30 mouse cellular contexts compared by ENCODE assay signal in genomic region chr7:19688101-19688500, GRCm38 (mm10). TPM values are rescaled to one million over a fixed set of nuclear protein-coding genes. Genes with fewer than 3 reads are reported as not detected.
DNase-seq lines count a peak whose midpoint lies in the region; ATAC-seq and TF ChIP-seq lines count a peak whose summit lies in the region.
"Had no signal": no experiment of that assay in that cellular context is flagged by ENCODE, and none has a peak within 500 bp of the region (broad histone marks: within the 10 kb centered on the region; RNA-seq: fewer than 3 reads in every experiment).

No protein-coding gene starts in this region.

- 33% methylated on average over 10 of the region's 10 CpGs for WGBS in liver, adult 2 months
- WGBS in liver, embryonic 11.5 days = 95% methylated on average over 10 of the region's 10 CpGs
- 93% methylated on average over 10 of the region's 10 CpGs for WGBS in liver, postnatal 0 days (ENCODE audit: insufficient replicate concordance)

- no peak overlapping the region for H3K4me3 ChIP-seq in liver, adult 2 months (ENCODE audit: insufficient read depth, low read depth, low read length)
- H3K4me3 ChIP-seq in liver, embryonic 11.5 days (ENCODE audit: low read depth, low read length) = no peak overlapping the region
- no peak overlapping the region for H3K4me3 ChIP-seq in liver, postnatal 0 days (ENCODE audit: low read depth, low read length)
- no peak overlapping the region for H3K4me3 ChIP-seq in ES-Bruce4 (ENCODE audit: low read depth, low read length)
- H3K4me3 ChIP-seq: embryonic facial prominence, embryonic 13.5 days; embryonic facial prominence, embryonic 15.5 days; erythroblast, embryonic 14.5 days; forebrain, embryonic 10.5 days; forebrain, embryonic 12.5 days had no signal

- H3K4me2 ChIP-seq in liver, embryonic 11.5 days = no peak overlapping the region
- no peak overlapping the region for H3K4me2 ChIP-seq in liver, postnatal 0 days (ENCODE audit: low read depth, low read length)
- H3K4me2 ChIP-seq: embryonic facial prominence, embryonic 13.5 days; embryonic facial prominence, embryonic 15.5 days; forebrain, embryonic 12.5 days had no signal

- 0 out of 2 replicates have a peak, but pooled peaks have one; percentile 1 for TF ChIP-seq CTCF in liver, adult 2 months (IDR thresholded peaks at IDR 0.05; ENCODE audit: low read depth, low read length)
- no peak for TF ChIP-seq CTCF in liver, postnatal 0 days (IDR thresholded peaks at IDR 0.05; ENCODE audit: low read depth)
- TF ChIP-seq CTCF in ES-Bruce4 (IDR thresholded peaks at IDR 0.05; ENCODE audit: low read depth, low read length) = no peak

- no peaks in the 10 kb centered on the region for H3K9me3 ChIP-seq in liver, embryonic 11.5 days (ENCODE audit: control insufficient read depth, low read length)
- H3K9me3 ChIP-seq in liver, postnatal 0 days (ENCODE audit: low read length) = no peaks in the 10 kb centered on the region
- H3K9me3 ChIP-seq in ES-Bruce4 (replicated peaks; ENCODE audit: control insufficient read depth, insufficient read depth, low read length, poor library complexity, severe bottlenecking) = no peaks in the 10 kb centered on the region
- H3K9me3 ChIP-seq: embryonic facial prominence, embryonic 13.5 days; embryonic facial prominence, embryonic 15.5 days; forebrain, embryonic 10.5 days; forebrain, embryonic 12.5 days had no signal

- H3K79me2 ChIP-seq in liver, adult 2 months (ENCODE audit: control insufficient read depth, insufficient read depth, low read length) = no peaks in the 10 kb centered on the region

- no peak for TF ChIP-seq EP300 in liver, postnatal 0 days (IDR thresholded peaks at IDR 0.05; ENCODE audit: low read depth)
- TF ChIP-seq EP300 in ES-Bruce4 (IDR thresholded peaks at IDR 0.05; ENCODE audit: insufficient read depth, low read depth, low read length) = no peak

- no peak for ATAC-seq in liver, embryonic 11.5 days (replicated peaks; ENCODE audit: low FRiP score)
- ATAC-seq in liver, postnatal 0 days = no peak
- ATAC-seq: CD4-positive, CD25-positive, alpha-beta regulatory T cell, adult 4 months; forebrain, embryonic 14.5 days; forebrain, embryonic 16.5 days had no signal

- no peaks in the 10 kb centered on the region for H3K27me3 ChIP-seq in liver, adult 2 months (ENCODE audit: control insufficient read depth, insufficient read depth, low read length)
- H3K27me3 ChIP-seq in liver, embryonic 11.5 days (replicated peaks; ENCODE audit: control insufficient read depth, insufficient read depth, low read length) = no peaks in the 10 kb centered on the region
- H3K27me3 ChIP-seq in liver, postnatal 0 days (ENCODE audit: insufficient read depth, low read length) = no peaks in the 10 kb centered on the region
- H3K27me3 ChIP-seq in ES-Bruce4 (ENCODE audit: control insufficient read depth, insufficient read depth, low read length, poor library complexity, severe bottlenecking) = no peaks in the 10 kb centered on the region
- H3K27me3 ChIP-seq: CH12.LX; embryonic facial prominence, embryonic 13.5 days; embryonic facial prominence, embryonic 15.5 days; forebrain, embryonic 12.5 days had no signal

- DNase-seq in liver, adult 2 months (ENCODE audit: extremely low read depth, low read depth, low spot score) = peak; percentile 66
- DNase-seq in liver, embryonic 11.5 days (ENCODE audit: low spot score) = no peak
- DNase-seq in liver, postnatal 0 days = no peak
- no peak for DNase-seq in liver
- DNase-seq: adrenal gland, adult 2 months; adrenal gland, postnatal 10 days; adrenal gland, postnatal 25 days; B cell, adult 2 months; cerebellum, adult 11 months; cerebellum, adult 18-20 months; cerebellum, adult 8-10 months; cerebellum, adult 9-11 months; cerebellum, postnatal 14 days; cerebellum, postnatal 36 days; embryo, embryonic 11 days had no signal

- no peak for TF ChIP-seq POLR2A in liver, adult 2 months (IDR thresholded peaks at IDR 0.05; ENCODE audit: extremely low read depth, insufficient read depth, low read length)
- TF ChIP-seq POLR2A in ES-Bruce4 (IDR thresholded peaks at IDR 0.05; ENCODE audit: insufficient read depth, low read length) = no peak

- H3K4me1 ChIP-seq in liver, adult 2 months (ENCODE audit: control insufficient read depth, insufficient read depth, low read length) = peaks cover 44% of the 10 kb centered on the region
- peaks cover 9% of the 10 kb centered on the region for H3K4me1 ChIP-seq in liver, embryonic 11.5 days (replicated peaks; ENCODE audit: control insufficient read depth, insufficient read depth, low read length)
- peaks cover 32% of the 10 kb centered on the region for H3K4me1 ChIP-seq in liver, postnatal 0 days (ENCODE audit: insufficient read depth)
- H3K4me1 ChIP-seq in ES-Bruce4 (ENCODE audit: control insufficient read depth, insufficient read depth, low read length) = peaks cover 9% of the 10 kb centered on the region
- H3K4me1 ChIP-seq: forebrain, embryonic 12.5 days had no signal

- peak overlapping the region; percentile 20; the same call in 1 of the 2 replicates for H3K9ac ChIP-seq in liver, adult 2 months (ENCODE audit: low read depth, low read length)
- no peak overlapping the region for H3K9ac ChIP-seq in liver, embryonic 11.5 days (ENCODE audit: low read depth, low read length)
- no peak overlapping the region for H3K9ac ChIP-seq in liver, postnatal 0 days (replicated peaks)
- no peak overlapping the region for H3K9ac ChIP-seq in ES-Bruce4 (ENCODE audit: low read depth, poor library complexity, severe bottlenecking)
- H3K9ac ChIP-seq: embryonic facial prominence, embryonic 13.5 days; embryonic facial prominence, embryonic 15.5 days; forebrain, embryonic 12.5 days had no signal

- peak overlapping the region; percentile 99 for H3K27ac ChIP-seq in liver, adult 2 months (replicated peaks; ENCODE audit: insufficient read depth, low read depth, low read length)
- H3K27ac ChIP-seq in liver, embryonic 11.5 days (ENCODE audit: low read depth, low read length) = no peak overlapping the region
- peak overlapping the region; percentile 98 for H3K27ac ChIP-seq in liver, postnatal 0 days (ENCODE audit: low read depth)
- H3K27ac ChIP-seq in ES-Bruce4 (ENCODE audit: insufficient read depth, low read length) = peak overlapping the region; percentile 99
- H3K27ac ChIP-seq: embryonic facial prominence, embryonic 13.5 days; embryonic facial prominence, embryonic 15.5 days; forebrain, embryonic 10.5 days; forebrain, embryonic 12.5 days had no signal

- no peaks in the 10 kb centered on the region for H3K36me3 ChIP-seq in liver, adult 2 months (ENCODE audit: control insufficient read depth, insufficient read depth, low read length)
- H3K36me3 ChIP-seq in liver, embryonic 11.5 days (ENCODE audit: control insufficient read depth, insufficient read depth, low read length) = no peaks in the 10 kb centered on the region
- H3K36me3 ChIP-seq in liver, postnatal 0 days (replicated peaks; ENCODE audit: insufficient read depth, low read length) = no peaks in the 10 kb centered on the region; the same call in 1 of the 2 replicates
- no peaks in the 10 kb centered on the region for H3K36me3 ChIP-seq in ES-Bruce4 (ENCODE audit: control insufficient read depth, insufficient read depth, low read length, poor library complexity, severe bottlenecking)
- H3K36me3 ChIP-seq: embryonic facial prominence, embryonic 13.5 days; embryonic facial prominence, embryonic 15.5 days; forebrain, embryonic 10.5 days; forebrain, embryonic 12.5 days had no signal

RNA-seq across cellular contexts. Expression of gene Apoc1, which starts 4.4 kb away (rescaled TPM):
- total RNA-seq in liver, adult 2 months (2014; rRNA removed) = 7,017 and 7,765 TPM in 2 replicates
- 5,801 and 8,240 TPM in 2 replicates for polyA plus RNA-seq in liver, adult 2 months (2012; rRNA removed)
- 173 and 199 TPM in 2 replicates for polyA plus RNA-seq in liver, embryonic 11.5 days (2014; fragmentation: Nextera tagmentation; extraction: Ambion mirVana)
- polyA plus RNA-seq in liver, postnatal 0 days (2015; fragmentation: Nextera tagmentation; extraction: Ambion mirVana) = 5,234 and 5,457 TPM in 2 replicates
- polyA plus RNA-seq in ES-Bruce4 (2011; ENCODE audit: insufficient read depth, insufficient read length, low read depth, missing spikeins) = 93.2 and 95.8 TPM in 2 replicates
- total RNA-seq: CH12.LX, MEL had no signal
- polyA plus RNA-seq: CD4-positive, CD25-positive, alpha-beta regulatory T cell, adult 4 months had no signal

RNA-seq across cellular contexts. Expression of gene Apoc4, which starts 6.8 kb away (rescaled TPM):
- 2,758 and 2,845 TPM in 2 replicates for total RNA-seq in liver, adult 2 months (2014; rRNA removed)
- polyA plus RNA-seq in liver, adult 2 months (2012; rRNA removed) = 3,664 and 4,159 TPM in 2 replicates
- polyA plus RNA-seq in liver, embryonic 11.5 days (2014; fragmentation: Nextera tagmentation; extraction: Ambion mirVana) = 4.8 and 5.4 TPM in 2 replicates
- 2,808 and 2,914 TPM in 2 replicates for polyA plus RNA-seq in liver, postnatal 0 days (2015; fragmentation: Nextera tagmentation; extraction: Ambion mirVana)
- polyA plus RNA-seq in ES-Bruce4 (2011; ENCODE audit: insufficient read depth, insufficient read length, low read depth, missing spikeins) = 1.1 TPM in 1 of 2 replicates, not detected in the other
- total RNA-seq: CH12.LX; common myeloid progenitor, adult 5-6 weeks; MEL had no signal
- polyA plus RNA-seq: brain, embryonic 14.5 days; embryonic facial prominence, embryonic 11.5 days; embryonic facial prominence, embryonic 13.5 days; forebrain, embryonic 10.5 days; forebrain, embryonic 12.5 days; forebrain, embryonic 14.5 days; forebrain, embryonic 16.5 days had no signal

RNA-seq across cellular contexts. Expression of gene Gm44805, which starts 6.9 kb away (rescaled TPM):
- total RNA-seq in liver, adult 2 months (2014; rRNA removed) = 38.2 and 45.8 TPM in 2 replicates
- 86.3 and 159 TPM in 2 replicates for polyA plus RNA-seq in liver, adult 2 months (2012; rRNA removed)
- not detected in 2 replicates for polyA plus RNA-seq in liver, embryonic 11.5 days (2014; fragmentation: Nextera tagmentation; extraction: Ambion mirVana)
- 187 and 234 TPM in 2 replicates for polyA plus RNA-seq in liver, postnatal 0 days (2015; fragmentation: Nextera tagmentation; extraction: Ambion mirVana)
- polyA plus RNA-seq in ES-Bruce4 (2011; ENCODE audit: insufficient read depth, insufficient read length, low read depth, missing spikeins) = not detected in 2 replicates
- total RNA-seq: CH12.LX; common myeloid progenitor, adult 5-6 weeks; ES-E14; MEL had no signal
- polyA plus RNA-seq: brain, embryonic 14.5 days; CD4-positive, CD25-positive, alpha-beta regulatory T cell, adult 4 months; embryonic facial prominence, embryonic 11.5 days; embryonic facial prominence, embryonic 13.5 days; embryonic facial prominence, embryonic 15.5 days; erythroblast, embryonic 14.5 days; forebrain, embryonic 10.5 days; forebrain, embryonic 12.5 days; forebrain, embryonic 14.5 days; forebrain, embryonic 16.5 days had no signal

RNA-seq across cellular contexts. Expression of gene Apoc2, which starts 10.4 kb away (rescaled TPM):
- total RNA-seq in liver, adult 2 months (2014; rRNA removed) = 283 and 389 TPM in 2 replicates
- polyA plus RNA-seq in liver, adult 2 months (2012; rRNA removed) = 221 and 425 TPM in 2 replicates
- 235 and 244 TPM in 2 replicates for polyA plus RNA-seq in liver, embryonic 11.5 days (2014; fragmentation: Nextera tagmentation; extraction: Ambion mirVana)
- 2,864 and 3,070 TPM in 2 replicates for polyA plus RNA-seq in liver, postnatal 0 days (2015; fragmentation: Nextera tagmentation; extraction: Ambion mirVana)
- polyA plus RNA-seq in ES-Bruce4 (2011; ENCODE audit: insufficient read depth, insufficient read length, low read depth, missing spikeins) = 1.2 TPM in 1 of 2 replicates, not detected in the other
- total RNA-seq: adrenal gland, postnatal 25 days; CH12.LX; common myeloid progenitor, adult 5-6 weeks; ES-E14; MEL had no signal
- polyA plus RNA-seq: CD4-positive, CD25-positive, alpha-beta regulatory T cell, adult 4 months; embryonic facial prominence, embryonic 13.5 days; forebrain, embryonic 10.5 days; forebrain, embryonic 12.5 days; forebrain, embryonic 14.5 days; forebrain, embryonic 16.5 days had no signal

RNA-seq across cellular contexts. Expression of gene Apoe, which starts 10.9 kb away (rescaled TPM):
- total RNA-seq in liver, adult 2 months (2014; rRNA removed) = 23,407 and 25,019 TPM in 2 replicates
- polyA plus RNA-seq in liver, adult 2 months (2012; rRNA removed) = 39,394 and 43,401 TPM in 2 replicates
- polyA plus RNA-seq in liver, embryonic 11.5 days (2014; fragmentation: Nextera tagmentation; extraction: Ambion mirVana) = 1,439 and 1,470 TPM in 2 replicates
- 20,006 and 20,209 TPM in 2 replicates for polyA plus RNA-seq in liver, postnatal 0 days (2015; fragmentation: Nextera tagmentation; extraction: Ambion mirVana)
- 1,030 and 1,048 TPM in 2 replicates for polyA plus RNA-seq in ES-Bruce4 (2011; ENCODE audit: insufficient read depth, insufficient read length, low read depth, missing spikeins)

Comparison
In these comparisons a context has a peak if more than half of its experiments do, and no peak if none do; other contexts are left out.
1. RNA of gene Apoc1, which starts 4.4 kb away (polyA plus RNA-seq): 5,801 to 8,240 TPM in liver, adult 2 months and 5,234 to 5,457 TPM in liver, postnatal 0 days; 173 to 199 TPM in liver, embryonic 11.5 days and 93.2 to 95.8 TPM in ES-Bruce4; every median in the first group is over 10 times any median in the second.
2. RNA of gene Apoc4, which starts 6.8 kb away (polyA plus RNA-seq): 3,664 to 4,159 TPM in liver, adult 2 months and 2,808 to 2,914 TPM in liver, postnatal 0 days; 4.8 to 5.4 TPM in liver, embryonic 11.5 days and 1.1 TPM in ES-Bruce4; every median in the first group is over 100 times any median in the second.
3. RNA of gene Gm44805, which starts 6.9 kb away (polyA plus RNA-seq): 187 to 234 TPM in liver, postnatal 0 days and 86.3 to 159 TPM in liver, adult 2 months; not detected in liver, embryonic 11.5 days and not detected in ES-Bruce4; every median in the first group is over 10 times any median in the second.